ENCODE assay signal across 9 mouse cellular contexts in genomic region chr13:119632156-119632548, GRCm38 (mm10). TPM values are rescaled to one million over a fixed set of nuclear protein-coding genes. Genes with fewer than 3 reads are reported as not detected.
DNase-seq lines count a peak whose midpoint lies in the region; ATAC-seq lines count a peak whose summit lies in the region.
"Had no signal": no experiment of that assay in that cellular context is flagged by ENCODE, and none has a peak within 500 bp of the region (broad histone marks: within the 10 kb centered on the region; RNA-seq: fewer than 3 reads in every experiment).

No protein-coding gene starts in this region.

- peak overlapping the region; percentile 62; the same call in 1 of the 2 replicates for H3K9ac ChIP-seq in heart, embryonic 14.5 days (ENCODE audit: low read length)
- H3K9ac ChIP-seq in hindbrain, embryonic 11.5 days (ENCODE audit: low read depth, low read length): no peak overlapping the region
- H3K9ac ChIP-seq in liver, embryonic 16.5 days (ENCODE audit: low read depth, low read length): no peak overlapping the region
- H3K9ac ChIP-seq: liver, embryonic 13.5 days had no signal

- no peaks in the 10 kb centered on the region for H3K27me3 ChIP-seq in heart, embryonic 14.5 days (ENCODE audit: control insufficient read depth, insufficient read depth, low read length)
- H3K27me3 ChIP-seq in embryonic facial prominence, embryonic 10.5 days (replicated peaks; ENCODE audit: low read depth, poor library complexity, severe bottlenecking): no peaks in the 10 kb centered on the region
- H3K27me3 ChIP-seq in hindbrain, embryonic 11.5 days (ENCODE audit: control insufficient read depth, insufficient read depth, low read length): no peaks in the 10 kb centered on the region
- no peaks in the 10 kb centered on the region for H3K27me3 ChIP-seq in liver, embryonic 16.5 days (ENCODE audit: control insufficient read depth, insufficient read depth, low read depth, low read length)
- H3K27me3 ChIP-seq: liver, embryonic 13.5 days had no signal

- no peak for ATAC-seq in heart, embryonic 14.5 days (ENCODE audit: insufficient number of reproducible peaks, insufficient read depth, low FRiP score, low read depth)
- ATAC-seq in hindbrain, embryonic 11.5 days (ENCODE audit: low FRiP score): peak; percentile 59
- ATAC-seq in liver, embryonic 16.5 days (ENCODE audit: low read depth): no peak
- ATAC-seq in activated CD4-positive, CD25-positive, alpha-beta regulatory T cell, adult 4 months: no peak

- DNase-seq in heart, adult 18-20 months: no peak
- no peak for DNase-seq in embryonic facial prominence, embryonic 10.5 days (ENCODE audit: low spot score)
- no peak for DNase-seq in hindbrain, embryonic 11.5 days (ENCODE audit: low spot score)
- DNase-seq in cerebellum, adult 11-12 months: no peak
- DNase-seq in left cerebral cortex, postnatal 4 days: no peak

- no peaks in the 10 kb centered on the region for H3K9me3 ChIP-seq in heart, embryonic 14.5 days (ENCODE audit: control insufficient read depth, low read length)
- no peaks in the 10 kb centered on the region for H3K9me3 ChIP-seq in embryonic facial prominence, embryonic 10.5 days
- no peaks in the 10 kb centered on the region for H3K9me3 ChIP-seq in hindbrain, embryonic 11.5 days (ENCODE audit: control insufficient read depth, low read length)
- H3K9me3 ChIP-seq in liver, embryonic 16.5 days (replicated peaks; ENCODE audit: control insufficient read depth, low read length): no peaks in the 10 kb centered on the region
- H3K9me3 ChIP-seq: liver, embryonic 13.5 days had no signal

- no peaks in the 10 kb centered on the region for H3K4me1 ChIP-seq in heart, embryonic 14.5 days (ENCODE audit: control insufficient read depth in 2 of 2, insufficient read depth in 2 of 2, low read length in 2 of 2)
- H3K4me1 ChIP-seq in embryonic facial prominence, embryonic 10.5 days: no peaks in the 10 kb centered on the region
- no peaks in the 10 kb centered on the region for H3K4me1 ChIP-seq in hindbrain, embryonic 11.5 days (replicated peaks; ENCODE audit: control insufficient read depth, insufficient read depth, low read length)
- H3K4me1 ChIP-seq in liver, embryonic 16.5 days (ENCODE audit: control insufficient read depth, low read depth, low read length): no peaks in the 10 kb centered on the region; the same call in 1 of the 2 replicates

- H3K36me3 ChIP-seq in heart, embryonic 14.5 days (ENCODE audit: control insufficient read depth, insufficient read depth, low read length): no peaks in the 10 kb centered on the region
- H3K36me3 ChIP-seq in embryonic facial prominence, embryonic 10.5 days (replicated peaks): no peaks in the 10 kb centered on the region
- no peaks in the 10 kb centered on the region for H3K36me3 ChIP-seq in hindbrain, embryonic 11.5 days (ENCODE audit: control insufficient read depth, insufficient read depth, low read length)
- no peaks in the 10 kb centered on the region for H3K36me3 ChIP-seq in liver, embryonic 16.5 days (ENCODE audit: control insufficient read depth, insufficient read depth)
- H3K36me3 ChIP-seq: liver, embryonic 13.5 days had no signal

- no peak overlapping the region for H3K27ac ChIP-seq in heart, embryonic 14.5 days (replicated peaks in 1 of 2; ENCODE audit: control insufficient read depth in 1 of 2, insufficient read depth in 1 of 2, low read depth in 2 of 2, low read length in 2 of 2)
- peak overlapping the region; percentile 68; the same call in 1 of the 2 replicates for H3K27ac ChIP-seq in embryonic facial prominence, embryonic 10.5 days (replicated peaks)
- no peak overlapping the region for H3K27ac ChIP-seq in hindbrain, embryonic 11.5 days (ENCODE audit: low read depth, low read length)
- no peak overlapping the region for H3K27ac ChIP-seq in liver, embryonic 16.5 days (ENCODE audit: low read length)
- H3K27ac ChIP-seq: liver, embryonic 13.5 days had no signal

- intact Hi-C loops in left cerebral cortex, postnatal 4 days (cut with DNase I): no loop called here

- 84% methylated on average over 4 of the region's 4 CpGs for WGBS in heart, embryonic 14.5 days
- WGBS in embryonic facial prominence, embryonic 10.5 days: 90% methylated on average over 4 of the region's 4 CpGs
- 87% methylated on average over 4 of the region's 4 CpGs for WGBS in hindbrain, embryonic 11.5 days
- WGBS in liver, embryonic 16.5 days (ENCODE audit: insufficient replicate concordance): 73% methylated on average over 4 of the region's 4 CpGs

- H3K4me3 ChIP-seq in heart, embryonic 14.5 days (ENCODE audit: control insufficient read depth in 1 of 2, insufficient read depth in 1 of 2, low read depth in 1 of 2, low read length in 2 of 2): peak overlapping the region in 1 of 2 experiments; percentile 52; a peak in 3 of 4 replicates
- peak overlapping the region; percentile 61 for H3K4me3 ChIP-seq in embryonic facial prominence, embryonic 10.5 days
- no peak overlapping the region for H3K4me3 ChIP-seq in hindbrain, embryonic 11.5 days (ENCODE audit: low read depth, low read length)
- H3K4me3 ChIP-seq in liver, embryonic 16.5 days (ENCODE audit: low read depth, low read length): no peak overlapping the region

- peak overlapping the region; percentile 67 for H3K4me2 ChIP-seq in heart, embryonic 14.5 days (ENCODE audit: low read length)
- H3K4me2 ChIP-seq in hindbrain, embryonic 11.5 days (replicated peaks; ENCODE audit: low read depth, low read length): no peak overlapping the region
- H3K4me2 ChIP-seq in liver, embryonic 16.5 days (ENCODE audit: low read depth, low read length): peak overlapping the region; percentile 55; the same call in 1 of the 2 replicates

RNA-seq across cellular contexts. Expression of gene Ccl28, which starts 8.5 kb away (rescaled TPM):
- not detected in 2 replicates for polyA plus RNA-seq in heart, embryonic 14.5 days (2014; fragmentation: Nextera tagmentation; extraction: Ambion mirVana)
- under 1 TPM in 1 of 2 experiments, not detected in 1; 0.44 TPM for total RNA-seq in heart, adult 18-20 months (2021)
- 0.10 TPM in 1 of 2 replicates, not detected in the other for polyA plus RNA-seq in embryonic facial prominence, embryonic 10.5 days (2016; fragmentation: Nextera tagmentation; extraction: Ambion mirVana)
- 0.15 TPM in 1 of 2 replicates, not detected in the other for polyA plus RNA-seq in hindbrain, embryonic 11.5 days (2014; fragmentation: Nextera tagmentation; extraction: Ambion mirVana)
- not detected in 2 replicates for polyA plus RNA-seq in liver, embryonic 16.5 days (2015; fragmentation: Nextera tagmentation; extraction: Ambion mirVana)
- total RNA-seq in left cerebral cortex, postnatal 4 days (2021): 1 to 10 TPM in 1 of 2 experiments, under 1 TPM in 1; 0.68 to 2.8 TPM
- polyA plus RNA-seq in activated CD4-positive, CD25-positive, alpha-beta regulatory T cell, adult 4 months (2017; shearing (Covaris generic)): under 1 TPM in 1 of 2 experiments, not detected in 1; 0.26 TPM
- polyA plus RNA-seq: liver, embryonic 13.5 days had no signal

RNA-seq across cellular contexts. Expression of gene Hmgcs1, which starts 58.0 kb away (rescaled TPM):
- 76.9 and 89.2 TPM in 2 replicates for polyA plus RNA-seq in heart, embryonic 14.5 days (2014; fragmentation: Nextera tagmentation; extraction: Ambion mirVana)
- total RNA-seq in heart, adult 18-20 months (2021): 10 to 100 TPM; 36.7 to 38.5 TPM
- polyA plus RNA-seq in embryonic facial prominence, embryonic 10.5 days (2016; fragmentation: Nextera tagmentation; extraction: Ambion mirVana): 245 and 273 TPM in 2 replicates
- 493 and 527 TPM in 2 replicates for polyA plus RNA-seq in hindbrain, embryonic 11.5 days (2014; fragmentation: Nextera tagmentation; extraction: Ambion mirVana)
- 208 and 215 TPM in 2 replicates for polyA plus RNA-seq in liver, embryonic 16.5 days (2015; fragmentation: Nextera tagmentation; extraction: Ambion mirVana)
- total RNA-seq in left cerebral cortex, postnatal 4 days (2021): 100 to 1,000 TPM; 814 to 887 TPM
- polyA plus RNA-seq in activated CD4-positive, CD25-positive, alpha-beta regulatory T cell, adult 4 months (2017; shearing (Covaris generic)): 10 to 100 TPM; 51.0 to 58.3 TPM
